Mouse (Mus musculus) adrenal gland, postnatal 10 days (tissue): ENCODE measurements around the gene Sdc4. TPM values are rescaled to one million over a fixed set of nuclear protein-coding genes. Genes with fewer than 3 reads are reported as not detected.

Experiments used
- DNase-seq: peaks from one replicate; pipeline ENCODE4 v3.0.0; 2021; ENCODE audit warnings: mixed read lengths
- long read RNA-seq, 2 experiments: library from polyadenylated mRNA; stranded (forward); transcript quantifications; one replicate each; pipeline ENCODE4 v2.0.0; 2021
- total RNA-seq, 2 experiments: library from RNA; stranded (reverse); gene quantifications; 2 replicates each; pipeline ENCODE4 v1.2.3; 2021

The Sdc4 gene
- 100 to 1,000 TPM; 101 to 246 TPM for total RNA-seq
- long read RNA-seq, experiment 1, transcript Sdc4-201 (5 exons, 2,458 nt): major isoform, 34 of 60 reads
- long read RNA-seq, experiment 1, partial matches to known transcripts: 3 of 60 reads
- long read RNA-seq, experiment 1, other reads (novel, unspliced or antisense): 23 of 60 reads
- long read RNA-seq, experiment 2, partial matches to known transcripts: 0 of 10 reads
- long read RNA-seq, experiment 2, other reads (novel, unspliced or antisense): 6 of 10 reads

DNA sequence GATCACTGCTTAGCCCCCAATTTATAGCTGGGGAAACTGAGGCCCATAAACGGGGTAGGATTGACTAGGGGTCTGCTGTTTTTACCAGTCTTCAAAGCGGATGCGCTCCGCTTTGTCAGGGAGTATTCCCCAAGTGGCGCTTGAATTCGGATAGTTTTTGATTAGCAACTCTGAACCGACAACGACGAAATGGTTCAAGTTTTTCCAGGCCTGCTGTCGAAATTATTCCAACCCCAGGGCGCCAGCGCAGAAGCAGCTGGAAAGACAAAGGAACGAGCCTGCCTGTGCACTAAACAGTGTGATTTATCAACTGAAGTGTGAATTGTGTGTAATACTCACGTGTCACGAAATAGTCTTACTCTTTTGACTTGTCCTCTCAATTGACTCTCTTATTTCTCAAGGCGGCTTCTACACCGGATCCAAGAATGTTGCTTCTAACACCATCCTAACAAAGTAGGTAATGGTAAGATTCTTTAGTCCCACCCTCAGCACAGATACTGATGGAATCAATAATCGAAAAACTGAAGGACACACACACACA, at the start of gene Sdc4:
Gene Sdc4 (minus strand): TSS at position 428 of the 541 bp plus-strand sequence.
- DNase-seq: no peak

DNA sequence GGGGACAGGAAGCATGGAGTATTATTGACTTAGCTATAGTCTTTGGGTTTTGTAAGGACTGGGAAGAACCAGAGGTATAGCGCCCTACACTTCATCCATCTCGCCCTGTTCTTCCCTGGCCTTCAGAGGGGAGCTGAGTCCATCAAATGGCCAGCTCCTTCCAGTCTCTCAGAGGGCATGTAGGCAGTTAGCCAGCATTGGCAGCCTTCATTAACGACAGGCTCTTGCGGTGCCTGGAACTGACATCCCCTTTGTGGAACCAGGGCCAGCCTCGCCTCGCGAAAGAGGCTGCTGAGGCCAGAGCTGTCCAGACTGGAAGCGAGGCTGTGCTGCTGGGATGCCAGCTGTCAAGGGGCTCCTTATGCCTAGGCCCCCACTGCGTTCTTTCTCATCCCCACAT, 44.1 kb upstream of the Sdc4 start:
- peak; percentile 29 for DNase-seq

DNA sequence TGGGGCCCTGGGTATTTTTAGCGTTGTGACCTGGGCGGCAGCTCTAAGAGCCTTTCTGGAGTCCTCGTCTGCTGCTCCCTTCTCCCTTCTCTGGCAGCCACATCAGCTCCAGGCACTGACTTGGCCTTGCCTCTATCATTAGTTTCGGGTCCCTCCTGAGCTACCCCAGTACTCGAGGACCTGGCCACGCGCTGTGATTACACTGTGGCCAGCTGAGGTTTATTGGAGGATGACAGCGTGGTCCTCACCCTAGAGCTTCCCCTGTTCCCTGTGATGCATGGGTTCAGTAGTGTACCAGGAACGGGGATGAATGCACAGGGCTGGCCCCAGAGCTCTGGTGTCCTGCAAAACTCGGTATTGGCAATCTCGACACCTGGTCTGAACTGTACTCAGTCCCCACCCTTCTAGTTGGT, 43.4 kb upstream of the Sdc4 start:
- no peak for DNase-seq

DNA sequence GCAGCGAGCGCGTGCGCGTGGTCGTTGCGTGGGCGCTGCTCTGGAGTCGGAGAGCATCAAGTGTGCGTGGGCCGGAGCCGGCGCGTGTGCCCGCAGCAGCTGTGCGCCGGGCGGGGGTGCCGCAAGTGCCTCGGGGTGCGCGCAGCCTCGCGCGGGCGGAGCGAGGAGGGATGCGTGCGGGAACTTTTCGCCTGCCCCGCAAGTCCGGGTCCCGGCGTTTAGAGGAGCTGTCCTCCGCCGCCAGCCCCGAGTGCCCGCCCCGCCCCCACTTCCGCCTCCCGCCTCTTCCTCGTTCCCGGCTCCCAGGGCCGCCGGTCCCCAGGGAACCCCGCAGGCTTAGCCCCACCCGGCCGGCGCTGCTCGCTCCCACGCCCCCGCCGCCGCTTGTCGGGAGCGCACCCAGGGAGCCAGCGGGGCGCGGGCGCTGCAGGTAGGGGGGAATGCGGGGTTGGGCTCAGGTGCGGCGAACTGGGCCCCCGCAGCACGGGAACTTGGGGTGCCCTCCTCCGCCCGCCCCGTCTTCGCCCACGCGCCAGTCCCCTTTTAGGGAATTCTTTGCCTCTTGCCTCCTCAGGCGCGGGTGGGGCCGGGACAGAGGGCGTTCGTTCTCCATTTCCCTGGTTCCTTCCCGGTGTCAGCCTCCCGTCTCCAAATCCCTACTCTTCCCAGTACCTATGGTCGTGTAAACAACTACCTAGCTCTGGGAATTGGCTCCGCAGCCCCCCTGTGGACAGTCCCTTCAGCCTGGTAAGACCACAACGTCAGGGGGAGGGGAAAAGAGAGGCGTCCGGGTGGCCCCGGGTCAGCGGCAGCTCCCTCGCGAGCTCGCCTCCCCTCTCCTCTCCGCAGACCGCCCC, 42.8 kb upstream of the Sdc4 start:
- peak; percentile 79 for DNase-seq

DNA sequence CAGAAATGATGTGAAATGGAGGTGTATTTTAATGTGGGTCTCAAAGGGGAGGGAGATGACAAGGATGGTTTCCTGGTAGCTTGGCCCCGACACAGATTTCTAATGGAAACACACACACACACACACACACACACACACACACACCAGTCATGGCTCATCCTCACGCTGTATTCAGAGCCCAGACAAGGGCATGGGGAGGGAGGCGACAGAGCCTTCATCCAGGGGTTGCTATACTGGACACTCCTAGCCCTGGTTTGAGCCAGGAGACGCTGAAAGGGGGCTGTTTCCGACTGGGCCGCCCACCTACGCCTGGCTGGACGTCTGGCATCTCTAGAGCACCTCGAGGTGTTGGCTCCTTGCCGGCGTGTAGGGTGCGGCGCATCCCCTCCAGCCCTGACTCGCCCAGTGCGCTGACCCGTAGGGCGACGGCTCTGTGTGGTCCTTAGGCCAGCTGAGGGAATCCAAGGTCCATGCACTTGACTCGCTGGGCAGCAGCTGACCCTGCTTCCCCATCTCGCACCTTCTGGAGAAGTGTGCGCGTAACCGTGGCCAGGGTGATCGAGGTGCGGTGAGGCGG, 42.1 kb upstream of the Sdc4 start, which contains the start of gene Dbndd2:
Gene Dbndd2 (plus strand): TSS at position 426 of the 577 bp plus-strand sequence.
- DNase-seq: peak; percentile 47

DNA sequence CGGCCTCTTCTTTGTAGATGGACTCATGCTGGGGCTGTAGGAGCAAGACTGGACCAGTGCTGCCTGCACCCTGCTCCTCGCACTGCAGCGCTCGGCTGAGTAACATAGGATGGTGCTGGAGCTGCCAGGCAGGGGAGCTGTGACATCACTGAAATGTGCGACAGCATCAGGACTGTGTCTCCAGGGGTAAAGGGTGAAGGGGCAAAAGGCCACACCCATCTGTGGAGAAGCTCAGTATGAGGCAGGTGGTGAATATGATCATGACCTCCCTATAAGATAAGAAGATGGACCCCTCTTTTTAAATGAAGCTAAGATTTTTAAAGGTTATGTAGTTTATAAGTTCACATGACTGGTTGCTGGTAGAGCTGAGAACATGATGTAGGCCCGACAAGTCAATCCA, 29.9 kb upstream of the Sdc4 start, which contains the start of gene Trp53tg5:
Gene Trp53tg5 (minus strand): TSS at position 101 of the 400 bp plus-strand sequence.
- no peak for DNase-seq

DNA sequence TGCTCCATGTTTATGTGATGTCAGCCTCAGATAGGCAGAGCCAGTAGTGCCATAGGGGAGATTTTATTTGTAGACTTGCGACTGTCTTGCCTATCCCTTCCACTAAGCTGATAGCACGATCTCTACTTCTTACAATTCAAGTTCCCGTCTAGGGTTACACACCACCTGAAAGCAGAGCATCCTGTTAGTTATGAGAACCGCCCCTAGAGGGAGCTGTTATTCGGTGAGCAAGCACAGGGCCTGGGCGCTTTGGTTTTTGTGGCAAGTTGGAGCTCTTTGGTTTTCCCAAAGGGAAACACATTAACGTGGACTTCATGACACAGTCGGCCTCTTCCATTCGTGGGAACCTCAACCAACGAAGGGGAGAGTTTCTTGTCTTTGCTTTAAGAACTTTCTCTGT, 26.6 kb upstream of the Sdc4 start:
- DNase-seq: peak; percentile 77

DNA sequence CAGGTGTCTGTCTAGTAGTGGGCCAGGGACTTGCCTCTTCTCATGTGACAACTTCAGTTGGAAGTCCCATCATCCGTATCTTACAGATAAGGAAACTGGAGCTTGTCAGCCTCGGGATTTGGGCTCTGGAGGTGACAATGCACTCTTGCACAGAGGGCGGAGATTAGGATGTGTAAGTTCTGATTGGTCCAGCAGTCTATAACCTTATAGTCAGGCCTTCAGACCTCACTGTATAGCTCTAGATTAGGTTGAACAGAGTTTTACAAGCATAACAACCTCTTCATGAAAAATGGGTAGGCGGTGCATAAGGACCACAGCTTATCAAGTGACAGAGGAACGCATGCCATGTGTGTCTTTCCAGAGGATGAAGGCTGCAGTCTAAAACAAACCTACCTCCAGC, 23.1 kb upstream of the Sdc4 start:
- DNase-seq: no peak

DNA sequence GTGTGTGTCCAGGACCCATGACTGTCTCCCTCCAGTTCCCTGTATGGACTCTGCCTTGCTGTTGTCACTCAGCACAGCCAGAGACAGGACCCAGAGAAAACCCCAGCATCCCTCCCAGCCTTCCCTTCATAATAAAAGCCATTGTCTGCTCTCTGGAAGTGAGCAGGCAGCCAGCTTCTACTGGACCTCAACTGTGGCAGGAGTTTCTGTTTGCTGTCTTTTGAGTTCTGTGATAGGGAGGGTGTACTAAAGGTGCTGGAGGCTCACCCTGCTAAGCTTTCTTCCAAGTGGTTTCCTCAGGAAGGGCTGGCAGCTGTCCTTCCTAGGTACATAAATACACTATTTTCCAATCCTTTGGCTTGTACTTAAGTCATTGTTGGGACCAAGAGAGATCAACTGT, 21.5 kb upstream of the Sdc4 start:
- no peak for DNase-seq

DNA sequence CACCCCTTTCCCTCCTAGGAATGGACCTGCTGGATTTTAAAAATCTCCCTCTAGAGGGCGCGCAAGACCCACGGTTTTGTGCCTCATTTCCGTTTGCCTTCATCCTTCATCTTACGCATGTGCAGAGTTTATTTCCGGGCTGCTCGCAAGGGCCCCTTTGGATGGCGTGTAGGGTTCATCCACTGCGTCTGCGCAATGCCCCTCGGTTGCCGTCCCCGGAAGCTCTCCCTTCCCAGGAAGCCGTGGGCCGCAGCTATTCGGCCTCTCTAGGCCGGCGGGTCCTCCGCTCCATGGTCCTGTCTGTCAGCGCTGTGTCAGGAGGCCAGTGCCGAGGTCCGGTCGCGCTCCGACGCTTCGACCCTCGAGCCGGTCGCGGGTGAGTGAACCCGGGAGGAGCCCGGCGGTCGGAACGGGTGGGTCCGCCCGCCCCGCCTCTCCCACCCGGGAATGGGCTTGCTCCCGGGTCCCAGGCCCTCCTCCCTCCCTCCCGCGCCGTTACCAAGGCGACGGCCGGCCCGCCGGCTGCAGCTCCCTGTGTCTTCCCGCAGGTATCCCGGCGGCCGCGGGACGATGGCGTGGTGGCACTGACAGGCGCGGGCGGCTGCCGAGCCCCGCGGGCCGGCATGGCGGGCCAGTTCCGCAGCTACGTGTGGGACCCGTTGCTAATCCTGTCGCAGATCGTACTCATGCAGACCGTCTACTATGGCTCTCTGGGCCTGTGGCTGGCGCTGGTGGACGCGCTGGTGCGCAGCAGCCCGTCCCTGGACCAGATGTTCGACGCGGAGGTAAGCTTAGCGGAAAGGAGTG, 17.3 kb upstream of the Sdc4 start, which contains the start of gene Gm20458:
Gene Gm20458 (plus strand): TSS at position 223 of the 807 bp plus-strand sequence.
- DNase-seq: peak; percentile 95

DNA sequence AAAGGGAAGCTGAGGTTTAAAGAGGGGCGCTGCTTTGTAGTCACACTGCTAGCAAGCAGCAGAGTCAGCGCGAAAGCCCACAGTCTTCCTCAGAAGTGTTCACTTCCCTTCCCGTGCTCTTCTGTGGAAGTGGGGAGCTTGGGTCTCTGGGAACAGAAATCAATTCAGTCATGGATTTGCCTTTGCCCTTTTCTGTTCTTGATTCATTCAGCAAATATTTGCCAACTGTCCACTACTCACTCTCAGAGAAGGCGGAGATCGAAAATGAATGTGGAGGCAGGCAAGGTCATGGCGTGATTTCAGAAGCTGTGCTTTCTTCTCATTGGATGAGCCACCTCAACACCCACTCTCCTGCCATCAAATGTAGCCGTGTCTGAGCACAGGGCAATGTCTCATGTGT, 14.8 kb upstream of the Sdc4 start:
- DNase-seq: peak; percentile 63

DNA sequence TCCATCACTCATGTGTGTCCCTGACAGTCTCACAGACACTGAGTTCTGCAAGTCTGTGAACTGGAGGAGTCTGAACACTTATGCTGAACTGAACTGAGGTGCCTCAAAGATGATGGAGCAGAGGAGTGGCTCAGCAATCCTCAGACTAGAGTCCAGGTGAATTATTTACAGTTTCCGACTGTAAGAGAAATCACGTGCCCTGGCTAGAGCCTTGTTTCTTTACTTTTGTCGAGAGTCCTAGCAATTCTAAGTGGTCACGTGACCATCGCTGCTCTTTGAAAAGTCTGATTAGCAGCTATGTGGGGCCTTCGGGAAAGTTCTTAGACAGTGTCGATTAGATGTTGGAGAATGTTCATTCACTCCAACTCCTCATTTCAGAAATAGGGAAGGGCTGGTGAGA, 14.3 kb upstream of the Sdc4 start:
- no peak for DNase-seq

DNA sequence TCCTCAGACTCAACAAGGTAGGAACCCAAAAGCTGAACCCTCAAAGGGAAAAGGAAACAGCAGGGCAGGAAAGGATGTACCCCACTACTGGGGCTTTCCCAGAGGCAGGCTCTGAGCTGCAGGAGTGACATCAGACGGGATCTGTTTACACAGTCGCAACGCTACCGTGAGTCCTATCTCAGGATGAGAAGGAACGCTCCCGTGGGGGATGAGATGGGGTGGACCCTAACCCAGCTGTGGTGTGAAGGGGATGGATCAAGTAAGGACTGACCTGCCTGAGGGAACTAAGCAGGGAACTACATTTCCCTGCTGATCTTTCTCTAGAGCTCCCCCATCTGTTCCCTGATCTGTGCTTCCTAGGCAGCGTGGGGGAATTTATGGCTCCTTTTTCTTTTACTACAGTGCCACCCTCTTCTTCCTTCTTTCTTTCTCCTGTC, 13.2 kb upstream of the Sdc4 start, which contains the start of gene Sys1:
Gene Sys1 (plus strand): TSS at position 101 of the 437 bp plus-strand sequence.
- peak; percentile 43 for DNase-seq

DNA sequence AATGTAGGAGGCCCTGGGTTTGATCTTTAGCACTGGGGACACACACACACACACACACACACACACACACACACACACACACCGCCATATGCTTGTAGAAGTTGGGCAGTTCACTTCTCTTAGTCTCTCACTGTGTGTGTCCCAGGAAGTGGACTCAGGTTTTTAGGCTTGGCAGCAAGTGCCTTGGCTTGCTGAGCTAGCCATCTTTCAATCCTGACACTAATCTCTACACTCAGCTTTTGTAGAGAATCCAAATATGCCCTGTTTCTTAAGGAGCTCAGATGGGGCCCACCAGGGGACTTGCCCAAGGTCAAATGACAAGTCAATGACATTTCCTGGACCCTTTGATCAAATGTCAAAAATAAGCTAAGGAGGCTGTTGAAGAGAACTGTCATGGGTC, 12.7 kb upstream of the Sdc4 start:
- no peak for DNase-seq

DNA sequence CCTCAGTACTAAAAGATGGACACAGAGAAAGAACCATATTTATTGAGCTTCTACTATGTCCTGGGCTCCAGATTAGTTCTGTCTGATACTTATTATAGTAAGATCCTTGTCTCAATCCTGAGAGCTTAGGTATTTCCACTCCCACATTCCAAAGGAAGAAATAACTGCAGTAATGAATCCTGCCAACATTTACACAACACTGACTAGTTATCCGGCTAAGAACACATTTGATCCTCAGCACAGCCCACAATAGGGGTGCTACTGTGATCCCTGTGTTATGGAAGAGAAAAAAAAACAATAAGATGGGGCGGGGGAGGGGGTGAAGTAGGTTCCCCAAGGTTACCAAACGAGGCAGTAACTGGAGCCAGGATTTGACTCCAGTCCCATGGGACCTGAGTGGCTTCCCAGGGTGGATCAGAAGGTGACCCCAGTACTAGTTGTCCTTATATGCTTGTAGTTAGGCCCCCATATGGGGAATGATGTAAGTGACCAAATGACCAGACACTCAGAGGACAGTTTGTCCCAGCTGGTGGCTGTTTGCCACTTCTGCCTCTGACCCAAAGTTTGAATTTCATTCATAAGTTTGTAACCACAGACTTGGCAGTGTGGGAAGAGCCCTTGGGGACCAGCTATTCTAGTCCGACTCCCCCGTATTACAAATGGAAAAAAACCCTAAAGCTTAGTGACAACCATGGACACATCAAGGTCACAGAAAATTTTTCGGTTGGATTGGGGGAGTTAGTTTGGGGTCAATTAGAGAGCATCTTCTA, 11.9 kb upstream of the Sdc4 start:
- peak; percentile 69 for DNase-seq

DNA sequence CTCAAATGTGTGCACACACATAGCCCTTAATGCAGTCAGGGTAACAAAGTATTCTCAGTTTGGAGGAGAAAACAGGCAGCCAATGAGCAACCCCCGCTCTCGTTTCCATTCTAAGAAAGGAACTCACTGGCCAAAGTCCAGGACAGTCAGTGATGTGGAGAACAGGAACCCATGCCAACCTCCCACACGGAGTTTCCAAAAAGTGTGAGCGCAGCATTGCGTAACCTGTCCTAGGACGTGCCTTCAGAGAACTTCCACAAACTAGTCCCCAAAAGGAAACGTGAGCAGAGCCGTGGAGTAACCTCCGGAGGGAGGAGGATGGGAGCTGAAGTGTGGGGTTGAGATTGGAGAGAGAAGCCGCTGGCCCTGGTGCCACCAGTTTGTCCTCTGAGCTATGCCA, 11.2 kb upstream of the Sdc4 start:
- DNase-seq: peak; percentile 80

DNA sequence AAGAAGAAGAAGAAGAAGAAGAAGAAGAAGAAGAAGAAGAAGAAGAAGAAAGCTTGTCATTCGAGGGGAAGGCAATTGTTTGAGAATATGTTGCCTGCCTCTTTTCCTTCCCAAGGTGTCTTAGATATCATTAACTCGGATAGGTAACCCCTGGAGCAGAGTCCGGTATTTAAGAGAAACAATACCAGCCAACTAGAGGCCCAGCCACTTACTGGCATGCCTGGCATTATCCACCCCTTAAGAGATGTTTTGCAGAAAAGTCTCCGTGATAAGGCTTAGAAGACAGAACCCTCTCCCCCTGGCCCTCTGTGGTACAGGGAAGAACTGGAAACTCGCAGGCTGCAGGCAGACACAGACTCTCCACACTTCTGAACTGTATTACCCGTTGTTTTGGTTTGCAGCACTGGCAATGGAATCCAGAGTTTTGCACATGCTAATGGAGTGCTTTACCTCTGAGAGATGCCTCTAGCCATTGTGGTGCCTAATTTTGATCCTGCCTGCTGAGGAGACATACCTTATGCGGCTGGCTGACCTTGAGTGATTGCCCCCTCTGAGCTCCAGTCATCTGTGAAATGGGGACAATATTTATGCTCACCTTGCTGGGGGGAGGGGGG, 10.3 kb upstream of the Sdc4 start:
- no peak for DNase-seq

DNA sequence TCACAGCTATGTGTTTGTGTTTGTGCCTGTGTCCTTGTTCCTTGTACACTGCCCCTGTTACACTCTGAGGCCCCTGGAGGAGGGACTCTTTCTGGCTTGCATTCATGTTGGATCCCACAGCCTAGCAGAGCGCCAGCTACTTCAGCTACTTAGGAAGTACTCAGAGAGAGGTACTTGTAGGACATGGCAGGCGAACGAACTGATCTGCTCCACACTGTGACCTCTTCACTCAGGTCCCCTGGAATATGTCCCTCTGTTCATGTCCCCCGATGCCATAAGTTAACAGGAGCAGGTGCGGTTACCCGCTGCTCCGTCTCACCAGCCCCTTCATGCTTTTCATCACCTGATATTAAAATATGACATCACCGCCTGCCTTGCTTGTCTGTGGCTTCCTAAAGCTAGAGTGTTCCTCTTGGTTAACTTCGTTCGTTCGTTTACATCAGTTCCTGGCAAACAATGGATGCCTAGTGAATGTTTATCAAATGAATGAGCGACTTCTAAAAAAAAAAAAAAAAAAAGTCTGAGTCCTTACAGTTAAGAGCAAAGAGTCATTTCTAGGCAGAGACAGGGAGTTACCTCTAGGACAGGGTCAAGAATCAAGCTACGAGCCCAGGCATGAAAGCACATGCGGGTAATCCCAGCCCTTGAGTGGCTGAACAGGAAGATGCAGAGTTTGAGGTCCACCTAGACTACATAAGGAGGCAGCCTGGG, 9.5 kb upstream of the Sdc4 start:
- DNase-seq: no peak

DNA sequence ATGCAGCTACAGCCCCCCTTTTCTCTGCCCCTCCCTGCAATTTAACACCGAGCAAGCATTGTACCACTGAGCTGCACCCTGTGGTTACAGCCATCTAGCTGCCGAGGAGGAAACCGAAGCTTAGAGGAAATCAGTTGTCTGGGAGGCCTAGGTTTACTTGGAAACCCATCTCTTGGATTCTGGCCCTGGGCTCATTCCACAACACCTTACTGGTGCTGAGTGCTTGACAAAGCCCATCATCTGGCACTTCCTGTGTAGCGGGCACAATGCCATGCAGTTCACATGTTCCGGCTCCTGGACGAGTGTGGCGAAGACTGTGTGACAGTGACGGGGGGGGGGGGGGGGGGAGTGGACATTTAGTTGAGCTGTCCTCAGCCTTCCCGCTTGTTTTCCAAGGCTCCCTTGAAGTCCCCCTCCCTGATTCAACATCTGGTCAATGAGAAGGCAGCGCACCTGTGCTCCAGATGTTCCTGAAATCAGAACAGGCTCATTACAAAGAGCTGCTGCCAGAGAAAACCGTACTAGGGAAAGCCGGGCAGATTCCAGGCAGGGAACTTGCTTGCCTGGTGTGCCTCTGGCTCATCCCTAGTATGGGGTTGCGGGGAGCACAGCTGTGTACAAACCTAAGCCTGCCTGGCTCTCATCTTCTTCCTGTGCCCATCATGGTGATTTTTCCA, 8.5 kb upstream of the Sdc4 start:
- DNase-seq: no peak
